ENCODE assay signal across 10 mouse cellular contexts in genomic region chrX:56276348-56276747, GRCm38 (mm10).
A peak's percentile ranks its signal among the peaks of the same experiment; 100 is the strongest.
DNase-seq lines count a peak whose midpoint lies in the region; ATAC-seq and TF ChIP-seq lines count a peak whose summit lies in the region.
"Had no signal": no experiment of that assay in that cellular context is flagged by ENCODE, and none has a peak within 500 bp of the region (broad histone marks: within the 10 kb centered on the region; RNA-seq: fewer than 3 reads in every experiment).

No protein-coding gene starts in this region.

- no peaks in the 10 kb centered on the region for H3K4me1 ChIP-seq in heart, embryonic 10.5 days
- H3K4me1 ChIP-seq in lung, postnatal 0 days (ENCODE audit: insufficient read depth, low read depth, low read length), result no peaks in the 10 kb centered on the region
- no peaks in the 10 kb centered on the region for H3K4me1 ChIP-seq in ES-E14 (ENCODE audit: control insufficient read depth in 2 of 2, insufficient read depth in 2 of 2, low read length in 2 of 2, poor library complexity in 1 of 2)
- no peaks in the 10 kb centered on the region for H3K4me1 ChIP-seq in embryonic facial prominence, embryonic 10.5 days
- H3K4me1 ChIP-seq in forebrain, embryonic 12.5 days, result no peaks in the 10 kb centered on the region
- H3K4me1 ChIP-seq: megakaryocyte, embryonic 14.5 days had no signal

- intact Hi-C loops in heart, postnatal 10 days (cut with DNase I), result loop anchor here (10.0 kb wide), 1 partner anchor 208 kb away; no protein-coding TSS in a partner anchor

- H3K27me3 ChIP-seq in heart, embryonic 10.5 days (ENCODE audit: insufficient read depth, poor library complexity, severe bottlenecking), result no peaks in the 10 kb centered on the region
- no peaks in the 10 kb centered on the region for H3K27me3 ChIP-seq in lung, postnatal 0 days (replicated peaks; ENCODE audit: insufficient read depth, low read length)
- no peaks in the 10 kb centered on the region for H3K27me3 ChIP-seq in embryonic facial prominence, embryonic 10.5 days (replicated peaks; ENCODE audit: low read depth, poor library complexity, severe bottlenecking)
- H3K27me3 ChIP-seq in forebrain, embryonic 12.5 days, result no peaks in the 10 kb centered on the region
- H3K27me3 ChIP-seq: megakaryocyte, embryonic 14.5 days had no signal

- DNase-seq in heart, postnatal 10 days, result peak; percentile 4 to 6
- no peak for DNase-seq in heart, embryonic 10.5 days (ENCODE audit: low spot score)
- DNase-seq in lung, postnatal 0 days (ENCODE audit: low spot score), result no peak
- DNase-seq in lung, adult 18-20 months, result no peak
- peak; percentile 2 for DNase-seq in ES-E14 (ENCODE audit: low read depth, low spot score)
- DNase-seq in embryonic facial prominence, embryonic 10.5 days (ENCODE audit: low spot score), result peak; percentile 9
- no peak for DNase-seq in cerebellum, adult 9-11 months
- DNase-seq: heart, adult 11 months had no signal

- in situ Hi-C loops in ES-E14 (cut with MboI; ENCODE audit: low sequenced_read_pairs in 2 of 2, unreplicated experiment in 2 of 2), result no loop called here

- H3K27ac ChIP-seq in heart, embryonic 10.5 days, result no peak overlapping the region
- H3K27ac ChIP-seq in lung, postnatal 0 days (ENCODE audit: low read length), result no peak overlapping the region
- no peak overlapping the region for H3K27ac ChIP-seq in ES-E14 (ENCODE audit: insufficient read depth, low read depth, low read length, poor library complexity, severe bottlenecking)
- H3K27ac ChIP-seq in embryonic facial prominence, embryonic 10.5 days (replicated peaks), result no peak overlapping the region
- no peak overlapping the region for H3K27ac ChIP-seq in forebrain, embryonic 12.5 days

- no peak overlapping the region for H3K4me2 ChIP-seq in lung, postnatal 0 days (replicated peaks; ENCODE audit: low read depth, low read length)
- no peak overlapping the region for H3K4me2 ChIP-seq in forebrain, embryonic 12.5 days

- no peak overlapping the region for H3K9ac ChIP-seq in lung, postnatal 0 days (replicated peaks; ENCODE audit: low read depth)
- no peak overlapping the region for H3K9ac ChIP-seq in ES-E14 (ENCODE audit: insufficient read depth, low read depth, low read length, poor library complexity, severe bottlenecking)
- H3K9ac ChIP-seq in forebrain, embryonic 12.5 days, result no peak overlapping the region

- no peaks in the 10 kb centered on the region for H3K9me3 ChIP-seq in heart, embryonic 10.5 days
- no peaks in the 10 kb centered on the region for H3K9me3 ChIP-seq in lung, postnatal 0 days (ENCODE audit: low read length)
- no peaks in the 10 kb centered on the region for H3K9me3 ChIP-seq in ES-E14 (ENCODE audit: control insufficient read depth, insufficient read depth, low read depth, low read length)
- H3K9me3 ChIP-seq in embryonic facial prominence, embryonic 10.5 days, result no peaks in the 10 kb centered on the region
- H3K9me3 ChIP-seq in forebrain, embryonic 12.5 days, result no peaks in the 10 kb centered on the region
- H3K9me3 ChIP-seq: megakaryocyte, embryonic 14.5 days had no signal

- no peaks in the 10 kb centered on the region for H3K36me3 ChIP-seq in heart, embryonic 10.5 days
- H3K36me3 ChIP-seq in lung, postnatal 0 days (ENCODE audit: insufficient read depth, low read length), result no peaks in the 10 kb centered on the region
- no peaks in the 10 kb centered on the region for H3K36me3 ChIP-seq in ES-E14 (ENCODE audit: control insufficient read depth, insufficient read depth, low read length, poor library complexity, severe bottlenecking)
- H3K36me3 ChIP-seq in embryonic facial prominence, embryonic 10.5 days (replicated peaks), result no peaks in the 10 kb centered on the region
- H3K36me3 ChIP-seq in forebrain, embryonic 12.5 days (replicated peaks), result no peaks in the 10 kb centered on the region

- no peak for TF ChIP-seq EP300 in lung, postnatal 0 days (IDR thresholded peaks at IDR 0.05)

- TF ChIP-seq CTCF in lung, postnatal 0 days (IDR thresholded peaks at IDR 0.05), result 0 out of 2 replicates have a peak, but pooled peaks have one; percentile 21

- ATAC-seq in lung, postnatal 0 days, result no peak
- ATAC-seq in forebrain, embryonic 12.5 days (ENCODE audit: low FRiP score), result no peak

- no peak overlapping the region for H3K4me3 ChIP-seq in heart, embryonic 10.5 days
- no peak overlapping the region for H3K4me3 ChIP-seq in lung, postnatal 0 days (ENCODE audit: low read depth, low read length)
- H3K4me3 ChIP-seq in ES-E14 (ENCODE audit: insufficient read depth in 1 of 2, low read depth in 1 of 2, low read length in 2 of 2, poor library complexity in 1 of 2, severe bottlenecking in 1 of 2), result no peak overlapping the region
- H3K4me3 ChIP-seq in embryonic facial prominence, embryonic 10.5 days, result no peak overlapping the region
- H3K4me3 ChIP-seq in forebrain, embryonic 12.5 days (replicated peaks), result no peak overlapping the region
- H3K4me3 ChIP-seq: megakaryocyte, embryonic 14.5 days had no signal

TF ChIP-seq in ES-E14, 5 proteins besides CTCF, POLR2A, EP300 and RAD21:
- TF ChIP-seq HCFC1 (IDR thresholded peaks at IDR 0.05; ENCODE audit: borderline replicate concordance, insufficient read depth, low read length), result no peak
- no peak for TF ChIP-seq ZC3H11A (IDR thresholded peaks at IDR 0.05; ENCODE audit: borderline replicate concordance, low read depth, low read length)
- no peak for TF ChIP-seq ZNF384 (IDR thresholded peaks at IDR 0.05; ENCODE audit: low read depth, low read length)
- no peak for TF ChIP-seq MAFK (IDR thresholded peaks at IDR 0.05; ENCODE audit: insufficient read depth, low read depth, low read length)

Comparison
In these comparisons a context has a peak if more than half of its experiments do, and no peak if none do; other contexts are left out.
1. DNase-seq: peak in heart, postnatal 10 days (2 of 2), ES-E14 (single experiment) and embryonic facial prominence, embryonic 10.5 days (single experiment); none in heart, embryonic 10.5 days (single experiment), lung, postnatal 0 days (single experiment), lung, adult 18-20 months (0 of 2) and cerebellum, adult 9-11 months (single experiment).